Mouse (Mus musculus) fat pad, adult 2 months (tissue): ENCODE measurements at regions not wholly inside any gene's neighbourhood (a gene's known extent, or its start where the extent isn't known, plus 50 kb on each side); places are given as distances from the start of the nearest gene placed in this dataset.

Experiments used
- DNase-seq: peaks from one replicate; pipeline ENCODE4 v3.0.0-alpha.2; 2011; ENCODE audit warnings: low read depth, low spot score; ENCODE audit errors: extremely low read depth

GRCm38 (mm10) chr1:92698541-92698940 lies 49.9 kb upstream of the Otos start:
- DNase-seq, result no peak
